Mouse (Mus musculus): ENCODE data around the gene Dusp1. TPM values are rescaled to one million over a fixed set of nuclear protein-coding genes. Genes with fewer than 3 reads are reported as not detected.

Dusp1 gene
- polyA plus RNA-seq, 1 experiment from 2014 or later, result 28.3 TPM

- 88% methylated on average over 6 of the region's 6 CpGs for WGBS
- Histone ChIP-seq H3K9ac (replicated peaks; ENCODE audit: low read length) (no peak overlapping the region), H3K4me1 (ENCODE audit: insufficient read depth, low read length) (0 out of 2 replicates have a peak, but pooled peaks cover 8% of the 10 kb centered on the region), H3K27me3 (ENCODE audit: insufficient read depth, low read length) (no peaks in the 10 kb centered on the region), H3K36me3 (ENCODE audit: insufficient read depth, low read length) (no peaks in the 10 kb centered on the region), H3K4me3 (ENCODE audit: low read length) (no peak overlapping the region), H3K9me3 (ENCODE audit: low read length) (no peaks in the 10 kb centered on the region), H3K27ac (ENCODE audit: low read length) (no peak overlapping the region), H3K4me2 (replicated peaks; ENCODE audit: low read depth, low read length) (no peak overlapping the region)
- no peak for ATAC-seq (ENCODE audit: low FRiP score, low TSS enrichment)
Measured at GRCm38 (mm10) chr17:26551104-26551503, 10.8 kb downstream of the Dusp1 start.

- peak; percentile 65; the same call in 1 of the 2 replicates for ATAC-seq (ENCODE audit: low FRiP score, low TSS enrichment)
- Histone ChIP-seq H3K4me3 (ENCODE audit: low read length) (no peak overlapping the region), H3K27ac (ENCODE audit: low read length) (peak overlapping the region; percentile 66; the same call in 1 of the 2 replicates), H3K4me2 (replicated peaks; ENCODE audit: low read depth, low read length) (0 out of 2 replicates have a peak overlapping the region, but pooled peaks have one; percentile 11), H3K9ac (replicated peaks; ENCODE audit: low read length) (no peak overlapping the region), H3K36me3 (ENCODE audit: insufficient read depth, low read length) (no peaks in the 10 kb centered on the region), H3K27me3 (ENCODE audit: insufficient read depth, low read length) (no peaks in the 10 kb centered on the region), H3K4me1 (ENCODE audit: insufficient read depth, low read length) (0 out of 2 replicates have a peak, but pooled peaks cover 8% of the 10 kb centered on the region), H3K9me3 (ENCODE audit: low read length) (no peaks in the 10 kb centered on the region)
- WGBS, result 12% methylated on average over 12 of the region's 12 CpGs
Measured at GRCm38 (mm10) chr17:26549148-26549809, 12.6 kb downstream of the Dusp1 start.

- H3K36me3 ChIP-seq (ENCODE audit: insufficient read depth, low read length), result no peaks in the 10 kb centered on the region
- 12% methylated on average over 5 of the region's 5 CpGs for WGBS
- H3K4me1 ChIP-seq (ENCODE audit: insufficient read depth, low read length), result 0 out of 2 replicates have a peak, but pooled peaks cover 8% of the 10 kb centered on the region
- H3K9me3 ChIP-seq (ENCODE audit: low read length), result no peaks in the 10 kb centered on the region
- no peak overlapping the region for H3K4me3 ChIP-seq (ENCODE audit: low read length)
- H3K4me2 ChIP-seq (replicated peaks; ENCODE audit: low read depth, low read length), result no peak overlapping the region
- no peaks in the 10 kb centered on the region for H3K27me3 ChIP-seq (ENCODE audit: insufficient read depth, low read length)
- ATAC-seq (ENCODE audit: low FRiP score, low TSS enrichment), result no peak
- no peak overlapping the region for H3K9ac ChIP-seq (replicated peaks; ENCODE audit: low read length)
- peak overlapping the region; percentile 66 for H3K27ac ChIP-seq (ENCODE audit: low read length)
Measured at GRCm38 (mm10) chr17:26548566-26548965, 13.4 kb downstream of the Dusp1 start.

DNA sequence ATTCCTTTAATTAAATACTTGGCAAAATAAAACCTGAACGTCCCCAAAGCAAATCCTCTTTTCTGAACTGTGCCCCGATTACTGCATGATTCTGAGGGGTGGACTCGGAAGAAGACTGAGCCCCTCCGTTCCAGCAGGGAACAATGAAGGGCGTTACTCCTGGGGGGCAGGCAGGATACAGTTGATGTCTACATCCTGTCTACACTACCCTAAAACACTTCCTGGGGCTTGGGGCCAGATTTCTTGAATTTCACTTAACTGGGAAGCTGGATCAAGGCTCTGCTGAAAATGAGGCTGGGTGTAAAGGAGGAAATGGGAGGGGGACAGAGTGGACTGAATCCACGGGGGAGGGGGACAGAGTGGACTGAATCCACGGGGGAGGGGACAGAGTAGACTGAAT is 14.2 kb downstream of the Dusp1 start:
- Histone ChIP-seq H3K9me3 (ENCODE audit: low read length) (no peaks in the 10 kb centered on the region), H3K27ac (ENCODE audit: low read length) (peak overlapping the region; percentile 88), H3K9ac (replicated peaks; ENCODE audit: low read length) (peak overlapping the region; percentile 29), H3K27me3 (ENCODE audit: insufficient read depth, low read length) (no peaks in the 10 kb centered on the region), H3K4me1 (ENCODE audit: insufficient read depth, low read length) (0 out of 2 replicates have a peak, but pooled peaks cover 8% of the 10 kb centered on the region), H3K36me3 (ENCODE audit: insufficient read depth, low read length) (no peaks in the 10 kb centered on the region), H3K4me3 (ENCODE audit: low read length) (no peak overlapping the region), H3K4me2 (replicated peaks; ENCODE audit: low read depth, low read length) (no peak overlapping the region)
- ATAC-seq (ENCODE audit: low FRiP score, low TSS enrichment), result peak; percentile 69; the same call in 1 of the 2 replicates
- 22% methylated on average over 7 of the region's 7 CpGs for WGBS

DNA sequence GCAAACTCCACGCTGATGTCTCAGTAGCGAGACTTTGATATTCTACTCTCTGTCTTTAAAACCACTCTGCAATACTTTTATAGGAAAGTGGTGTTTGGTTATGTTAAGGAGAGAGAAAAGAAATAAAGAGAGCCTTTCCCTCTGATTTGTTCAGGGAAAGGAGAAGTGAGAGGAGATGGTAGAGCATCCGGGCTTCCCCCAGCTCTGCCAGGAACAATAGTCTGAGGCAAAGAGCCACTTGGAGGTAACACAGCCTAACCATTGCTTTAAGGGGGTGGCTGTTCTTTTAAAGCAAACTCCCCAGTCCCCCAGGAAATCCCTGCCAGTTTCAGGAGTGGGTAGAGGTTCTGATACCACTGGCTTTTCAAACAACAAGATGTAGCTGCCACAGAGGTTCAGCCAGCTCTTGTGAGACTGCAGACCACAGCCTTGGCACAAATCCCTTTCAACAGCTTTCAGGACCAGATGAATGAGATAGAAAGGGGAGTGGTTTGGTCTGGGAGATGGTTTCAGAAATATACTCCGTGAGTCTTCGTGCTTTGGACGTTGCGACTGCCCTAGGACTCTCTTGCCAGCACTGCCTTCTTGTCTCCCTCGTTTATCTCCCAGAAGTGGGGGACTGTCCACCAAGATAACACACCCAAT is 17.5 kb downstream of the Dusp1 start:
- H3K4me2 ChIP-seq (replicated peaks; ENCODE audit: low read depth, low read length), result no peak overlapping the region
- no peaks in the 10 kb centered on the region for H3K36me3 ChIP-seq (ENCODE audit: insufficient read depth, low read length)
- 0 out of 2 replicates have a peak, but pooled peaks cover 4% of the 10 kb centered on the region for H3K4me1 ChIP-seq (ENCODE audit: insufficient read depth, low read length)
- no peaks in the 10 kb centered on the region for H3K27me3 ChIP-seq (ENCODE audit: insufficient read depth, low read length)
- no peak for ATAC-seq (ENCODE audit: low FRiP score, low TSS enrichment)
- H3K9ac ChIP-seq (replicated peaks; ENCODE audit: low read length), result no peak overlapping the region
- H3K4me3 ChIP-seq (ENCODE audit: low read length), result no peak overlapping the region
- WGBS, result 73% methylated on average over 8 of the region's 8 CpGs
- H3K9me3 ChIP-seq (ENCODE audit: low read length), result no peaks in the 10 kb centered on the region
- no peak overlapping the region for H3K27ac ChIP-seq (ENCODE audit: low read length)

DNA sequence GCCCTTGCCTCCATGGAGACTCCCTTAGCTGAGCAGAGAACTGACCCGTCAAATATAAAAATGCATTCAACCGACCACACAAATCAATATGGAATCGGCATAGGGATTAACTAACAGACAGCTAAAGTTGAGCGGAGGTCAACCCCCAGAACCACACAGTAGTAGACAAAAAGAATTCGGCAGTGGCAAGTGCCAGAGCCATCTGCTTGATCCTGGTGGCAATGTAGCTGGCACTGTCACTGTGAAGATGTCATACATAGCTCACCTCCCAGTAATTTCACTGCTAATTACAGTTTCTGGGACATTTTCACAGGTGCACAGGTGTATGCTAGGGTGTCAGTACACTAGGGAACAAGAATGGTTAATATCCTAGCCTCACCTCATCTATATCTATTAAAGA is 21.8 kb downstream of the Dusp1 start:
- no peak for ATAC-seq (ENCODE audit: low FRiP score, low TSS enrichment)
- Histone ChIP-seq H3K4me1 (ENCODE audit: insufficient read depth, low read length) (0 out of 2 replicates have a peak, but pooled peaks cover 6% of the 10 kb centered on the region), H3K36me3 (ENCODE audit: insufficient read depth, low read length) (no peaks in the 10 kb centered on the region), H3K27me3 (ENCODE audit: insufficient read depth, low read length) (no peaks in the 10 kb centered on the region), H3K9me3 (ENCODE audit: low read length) (no peaks in the 10 kb centered on the region), H3K27ac (ENCODE audit: low read length) (no peak overlapping the region), H3K4me2 (replicated peaks; ENCODE audit: low read depth, low read length) (no peak overlapping the region), H3K4me3 (ENCODE audit: low read length) (no peak overlapping the region), H3K9ac (replicated peaks; ENCODE audit: low read length) (no peak overlapping the region)
- 83% methylated on average over 5 of the region's 5 CpGs for WGBS

- 30% methylated on average over 6 of the region's 6 CpGs for WGBS
- Histone ChIP-seq H3K36me3 (ENCODE audit: insufficient read depth, low read length) (no peaks in the 10 kb centered on the region), H3K27me3 (ENCODE audit: insufficient read depth, low read length) (no peaks in the 10 kb centered on the region), H3K4me3 (ENCODE audit: low read length) (0 out of 2 replicates have a peak overlapping the region, but pooled peaks have one; percentile 10), H3K27ac (ENCODE audit: low read length) (no peak overlapping the region), H3K9ac (replicated peaks; ENCODE audit: low read length) (peak overlapping the region; percentile 26; the same call in 1 of the 2 replicates), H3K9me3 (ENCODE audit: low read length) (no peaks in the 10 kb centered on the region), H3K4me2 (replicated peaks; ENCODE audit: low read depth, low read length) (0 out of 2 replicates have a peak overlapping the region, but pooled peaks have one; percentile 15), H3K4me1 (ENCODE audit: insufficient read depth, low read length) (0 out of 2 replicates have a peak, but pooled peaks cover 6% of the 10 kb centered on the region)
- no peak for ATAC-seq (ENCODE audit: low FRiP score, low TSS enrichment)
Measured at GRCm38 (mm10) chr17:26537722-26538471, 24.0 kb downstream of the Dusp1 start.

GRCm38 (mm10) chr17:26535251-26536136 is 26.4 kb downstream of the Dusp1 start:
- H3K27ac ChIP-seq (ENCODE audit: low read length), result no peak overlapping the region
- 86% methylated on average over 7 of the region's 7 CpGs for WGBS
- no peak for ATAC-seq (ENCODE audit: low FRiP score, low TSS enrichment)
- H3K9me3 ChIP-seq (ENCODE audit: low read length), result no peaks in the 10 kb centered on the region
- H3K27me3 ChIP-seq (ENCODE audit: insufficient read depth, low read length), result no peaks in the 10 kb centered on the region
- H3K4me1 ChIP-seq (ENCODE audit: insufficient read depth, low read length), result 0 out of 2 replicates have a peak, but pooled peaks cover 7% of the 10 kb centered on the region
- H3K4me3 ChIP-seq (ENCODE audit: low read length), result no peak overlapping the region
- H3K9ac ChIP-seq (replicated peaks; ENCODE audit: low read length), result no peak overlapping the region
- H3K36me3 ChIP-seq (ENCODE audit: insufficient read depth, low read length), result no peaks in the 10 kb centered on the region
- H3K4me2 ChIP-seq (replicated peaks; ENCODE audit: low read depth, low read length), result no peak overlapping the region

GRCm38 (mm10) chr17:26534695-26535094 is 27.2 kb downstream of the Dusp1 start:
- H3K4me1 ChIP-seq (ENCODE audit: insufficient read depth, low read length), result 0 out of 2 replicates have a peak, but pooled peaks cover 10% of the 10 kb centered on the region
- WGBS, result 81% methylated on average over 5 of the region's 5 CpGs
- H3K9ac ChIP-seq (replicated peaks; ENCODE audit: low read length), result no peak overlapping the region
- no peak overlapping the region for H3K4me3 ChIP-seq (ENCODE audit: low read length)
- H3K4me2 ChIP-seq (replicated peaks; ENCODE audit: low read depth, low read length), result no peak overlapping the region
- no peak for ATAC-seq (ENCODE audit: low FRiP score, low TSS enrichment)
- H3K9me3 ChIP-seq (ENCODE audit: low read length), result no peaks in the 10 kb centered on the region
- no peak overlapping the region for H3K27ac ChIP-seq (ENCODE audit: low read length)
- no peaks in the 10 kb centered on the region for H3K27me3 ChIP-seq (ENCODE audit: insufficient read depth, low read length)
- no peaks in the 10 kb centered on the region for H3K36me3 ChIP-seq (ENCODE audit: insufficient read depth, low read length)
